Mouse (Mus musculus) G1E (cell line): ENCODE measurements at regions not wholly inside any gene's neighbourhood (a gene's known extent, or its start where the extent isn't known, plus 50 kb on each side); places are given as distances from the start of the nearest gene placed in this dataset.

Experiments used
- CTCF ChIP-seq: IDR thresholded peaks from 2 replicates; pipeline ENCODE4 v1.5.1; 2012; ENCODE audit warnings: low read depth, low read length, inconsistent platforms, mixed read lengths
- GATA1 ChIP-seq: IDR thresholded peaks from 2 replicates; pipeline ENCODE4 v1.6.1; 2012; ENCODE audit warnings: borderline replicate concordance, low read length, inconsistent platforms, mixed read lengths
- POLR2AphosphoS5 ChIP-seq: IDR thresholded peaks from 2 replicates; pipeline ENCODE4 v1.6.1; 2012; ENCODE audit warnings: low read depth, low read length, inconsistent platforms; ENCODE audit not compliant: insufficient replicate concordance
- TAL1 ChIP-seq: conservative IDR thresholded peaks from 2 replicates; pipeline ENCODE4 v1.6.1; 2012; ENCODE audit warnings: low read depth, low read length, inconsistent platforms, mixed read lengths

- TF ChIP-seq CTCF = no peak
- TF ChIP-seq GATA1 = no peak
- no peak for TF ChIP-seq POLR2AphosphoS5
- no peak for TF ChIP-seq TAL1
These were observed 139.2 kb upstream of the Klf14 start for GRCm38 (mm10) chr6:31098106-31098505.
